Mouse (Mus musculus): ENCODE results near the gene Dusp13. TPM values are rescaled to one million over a fixed set of nuclear protein-coding genes. Genes with fewer than 3 reads are reported as not detected.

Gene Dusp13
- polyA plus RNA-seq, 1 experiment, result 0.96 TPM

- no peak for DNase-seq (ENCODE audit: extremely low spot score in 1 of 2, low spot score in 1 of 2)
Observed at GRCm38 (mm10) chr14:21709545-21709944, 41.4 kb downstream of the Dusp13 start.

DNA sequence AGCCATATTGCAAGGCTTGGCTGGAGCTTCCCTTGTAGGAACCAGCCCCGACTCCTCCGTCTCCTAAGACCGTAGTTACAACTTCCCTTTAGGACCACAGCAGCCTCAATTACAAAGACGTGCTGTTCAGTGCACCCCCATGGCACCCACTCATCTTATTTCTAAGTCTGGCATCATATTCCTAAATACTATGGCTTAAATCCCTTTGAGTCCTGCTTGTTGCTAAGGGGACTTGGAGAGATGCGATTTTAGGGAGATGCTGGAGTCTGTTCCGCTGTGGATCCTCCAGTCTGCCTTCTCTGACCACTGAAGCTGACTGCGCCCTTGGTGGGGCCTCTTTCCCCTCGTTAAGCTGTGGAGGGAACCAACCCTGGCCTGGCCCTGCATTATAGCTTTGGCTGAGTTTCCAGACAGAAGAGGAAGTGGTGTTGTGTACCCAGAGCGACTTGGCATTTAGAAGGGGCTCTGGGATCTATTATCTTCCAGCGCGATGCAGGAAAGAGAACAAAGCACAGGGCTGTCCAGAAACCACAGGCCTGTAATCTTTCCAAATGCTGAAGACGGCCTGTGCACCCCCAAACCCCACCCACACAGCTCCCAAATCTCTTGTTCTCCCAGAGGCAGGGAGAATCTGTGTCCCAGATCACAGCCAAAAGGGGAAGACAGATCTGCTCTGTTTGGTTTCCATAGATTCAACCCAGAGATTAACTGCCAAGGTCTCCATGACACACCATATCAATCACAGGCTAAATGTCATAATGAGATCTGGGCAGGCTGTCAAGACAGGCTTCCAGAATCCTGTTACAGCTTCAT lies 44.0 kb downstream of the Dusp13 start:
- peak; percentile 38 to 51 for DNase-seq (ENCODE audit: extremely low spot score in 1 of 2, low spot score in 1 of 2)

DNA sequence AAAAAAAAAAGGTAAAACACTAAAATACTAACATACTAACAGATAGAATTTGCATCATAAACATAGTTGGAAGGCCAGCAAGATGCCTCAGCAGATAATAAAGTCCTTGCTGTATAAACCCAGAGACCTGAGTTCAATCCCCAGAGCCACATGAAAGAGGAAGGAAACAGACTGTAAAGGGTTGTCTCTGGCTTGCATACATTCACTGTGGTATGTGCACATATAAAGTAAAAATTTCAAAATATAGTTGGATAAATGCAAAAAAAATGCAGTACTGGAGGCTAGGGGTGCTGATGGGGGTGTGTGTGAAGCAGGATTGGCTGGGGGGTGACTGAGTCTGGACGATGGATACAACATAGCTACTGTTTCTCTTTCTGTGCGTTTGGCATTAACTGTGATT lies 45.5 kb downstream of the Dusp13 start:
- no peak for DNase-seq (ENCODE audit: extremely low spot score in 1 of 2, low spot score in 1 of 2)

GRCm38 (mm10) chr14:21703255-21703654 lies 47.7 kb downstream of the Dusp13 start:
- DNase-seq (ENCODE audit: extremely low spot score in 1 of 2, low spot score in 1 of 2), result no peak

- DNase-seq (ENCODE audit: extremely low spot score in 1 of 2, low spot score in 1 of 2), result no peak
Observed at GRCm38 (mm10) chr14:21702691-21703090, 48.3 kb downstream of the Dusp13 start.

GRCm38 (mm10) chr14:21696186-21696830 lies 54.7 kb downstream of the Dusp13 start:
- DNase-seq (ENCODE audit: extremely low spot score in 1 of 2, low spot score in 1 of 2), result no peak

- no peak for DNase-seq (ENCODE audit: extremely low spot score in 1 of 2, low spot score in 1 of 2)
Observed at GRCm38 (mm10) chr14:21695020-21695419, 56.0 kb downstream of the Dusp13 start.

- DNase-seq (ENCODE audit: extremely low spot score in 1 of 2, low spot score in 1 of 2), result no peak
Observed at GRCm38 (mm10) chr14:21691070-21691469, 59.9 kb downstream of the Dusp13 start.

DNA sequence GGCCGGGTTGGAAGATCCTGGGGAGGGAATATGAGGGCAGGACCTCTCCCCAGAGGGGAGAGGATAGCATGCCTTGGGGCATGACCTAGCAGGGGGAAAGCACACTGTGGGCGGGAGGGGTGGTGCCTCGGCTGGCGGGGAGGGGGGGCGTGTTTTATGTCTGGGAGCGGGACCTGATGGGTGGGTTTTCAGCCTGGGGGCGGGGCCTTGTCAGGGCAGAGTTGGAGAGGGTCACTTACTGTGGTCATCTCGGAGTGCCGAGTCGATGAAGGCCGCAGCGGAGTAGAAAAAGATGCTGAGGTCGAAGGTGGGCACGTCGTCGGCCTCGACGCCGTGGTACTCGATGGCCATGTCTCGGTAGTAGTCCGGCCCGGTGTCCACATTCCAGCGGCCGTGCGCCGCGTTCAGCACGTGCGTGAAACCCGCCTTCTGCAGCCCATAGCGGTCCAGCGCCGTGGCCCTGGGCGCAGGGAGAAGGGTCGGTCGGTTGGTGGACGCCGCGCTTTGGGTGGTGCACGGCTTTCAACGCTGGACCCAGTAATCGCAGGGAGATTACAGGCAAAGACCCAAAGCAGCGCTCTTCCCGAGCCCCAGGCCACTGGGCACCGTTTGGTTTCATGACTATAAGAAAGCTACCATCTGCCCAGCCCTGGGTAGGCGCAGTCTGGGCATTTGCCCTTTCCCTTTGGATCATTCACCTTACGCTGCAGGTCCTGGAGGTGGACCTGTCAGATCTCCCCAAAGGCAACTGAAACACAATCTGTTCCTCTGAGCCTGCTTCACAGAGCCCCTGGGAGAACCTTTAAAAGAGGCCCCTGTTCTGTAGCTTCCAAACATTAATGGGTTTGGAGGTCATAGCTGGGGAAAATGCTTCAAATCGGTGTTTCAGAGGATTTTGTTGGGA lies 64.4 kb downstream of the Dusp13 start:
- DNase-seq (ENCODE audit: extremely low spot score in 1 of 2, low spot score in 1 of 2), result no peak

GRCm38 (mm10) chr14:21685411-21686146 lies 65.4 kb downstream of the Dusp13 start:
- no peak for DNase-seq (ENCODE audit: extremely low spot score in 1 of 2, low spot score in 1 of 2)

DNA sequence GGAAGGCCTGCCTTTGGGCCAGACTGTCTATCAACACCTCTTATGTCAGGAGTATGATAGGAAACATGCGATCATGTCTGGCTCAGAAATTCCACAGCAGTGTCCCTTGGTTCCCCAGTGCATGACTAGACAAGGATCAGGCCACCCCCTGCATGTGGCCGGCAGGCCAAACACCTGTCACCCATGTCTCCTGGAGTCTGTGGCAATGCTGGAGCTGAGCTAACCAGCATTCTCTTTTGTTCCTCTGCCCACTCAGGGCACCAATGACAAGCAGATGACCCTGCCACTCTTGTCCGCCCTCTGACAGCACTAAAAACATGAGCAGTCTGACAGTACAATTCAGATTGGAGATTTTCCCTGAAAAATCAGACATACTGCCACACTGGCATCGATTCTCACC lies 67.1 kb downstream of the Dusp13 start:
- no peak for DNase-seq (ENCODE audit: extremely low spot score in 1 of 2, low spot score in 1 of 2)

Other genes with a start within 250 kb of the Dusp13 start
- 0.27 and 0.38 TPM in 2 replicates for gene Dupd1, start 36.6 kb downstream of the Dusp13 start, polyA plus RNA-seq (2012; rRNA removed)
- gene Samd8, start 650 bp downstream of the Dusp13 start, polyA plus RNA-seq (2012; rRNA removed), result 34.1 and 40.5 TPM in 2 replicates
- gene Vdac2, start 74.1 kb upstream of the Dusp13 start, polyA plus RNA-seq (2012; rRNA removed), result 203 and 215 TPM in 2 replicates
- 29.9 and 31.3 TPM in 2 replicates for gene Comtd1, start 97.8 kb upstream of the Dusp13 start, polyA plus RNA-seq (2012; rRNA removed)
- 1.2 and 1.4 TPM in 2 replicates for gene Zfp503, start 238.4 kb upstream of the Dusp13 start, polyA plus RNA-seq (2012; rRNA removed)

All from frontal cortex, adult 2 months (tissue).